Mouse (Mus musculus): Measurements from ENCODE around the gene Dlgap1.

Dlgap1 gene

DNA sequence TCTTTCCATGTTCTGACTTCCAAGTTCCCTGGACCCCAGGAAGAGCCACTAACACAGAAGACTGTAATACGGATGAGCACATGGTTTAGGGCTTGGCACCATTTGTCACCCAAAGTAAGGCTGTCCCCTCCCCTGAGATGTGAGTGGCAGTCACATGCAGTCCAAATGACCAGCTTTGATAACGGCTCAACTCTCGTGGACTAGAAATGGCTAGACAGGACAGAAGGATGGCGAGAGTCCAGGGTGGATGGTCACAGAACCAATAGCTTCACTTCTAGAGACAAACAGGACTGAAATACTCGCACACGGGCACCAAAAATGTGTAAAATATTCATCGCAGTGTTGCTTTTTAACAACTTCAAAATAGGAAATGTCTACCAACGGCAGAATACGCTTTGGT is 657.5 kb downstream of the Dlgap1 start:
- DNase-seq (ENCODE audit: low spot score): no peak

GRCm38 (mm10) chr17:70626925-70627324 is 658.1 kb downstream of the Dlgap1 start:
- no peak for DNase-seq (ENCODE audit: low spot score)

DNA sequence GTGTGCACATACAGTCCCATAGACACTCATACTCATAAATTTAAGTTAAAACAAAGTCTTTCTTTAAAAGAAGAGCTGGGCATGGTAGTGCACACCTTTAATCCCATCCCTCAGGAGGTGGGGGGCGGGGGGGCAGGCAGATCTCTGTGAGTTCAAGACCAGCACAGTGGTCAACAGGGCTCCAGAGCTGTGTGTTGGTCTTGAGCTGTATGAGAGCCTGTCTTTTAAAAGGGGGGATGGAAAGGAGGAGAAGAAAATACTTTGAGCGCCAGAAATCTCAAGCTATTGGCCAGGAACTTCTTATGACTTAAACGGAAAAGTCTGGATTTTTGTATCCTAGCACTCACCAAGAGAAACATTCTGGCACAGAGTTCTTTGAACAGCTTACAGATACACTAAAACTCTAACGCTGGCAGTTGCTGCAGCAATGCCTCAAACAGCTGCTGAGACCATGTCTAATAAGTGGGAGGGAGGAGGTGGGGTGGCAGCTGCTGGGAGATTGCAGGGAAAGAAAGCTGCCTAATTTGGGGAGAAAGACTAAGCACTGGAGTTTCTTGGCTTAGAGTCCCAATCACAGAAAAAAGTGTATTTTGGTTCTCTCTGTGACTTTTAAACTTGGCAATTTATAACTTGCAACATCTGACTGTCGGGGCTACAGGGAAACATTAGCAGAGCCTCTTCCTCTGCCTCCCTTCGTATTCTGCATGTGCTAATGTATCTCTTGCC is 660.9 kb downstream of the Dlgap1 start:
- peak; percentile 8 for DNase-seq (ENCODE audit: low spot score)

- peak; percentile 75 for DNase-seq (ENCODE audit: low spot score)
These were observed 664.5 kb downstream of the Dlgap1 start for GRCm38 (mm10) chr17:70633181-70633944.

- DNase-seq (ENCODE audit: low spot score): no peak
These were observed 674.3 kb downstream of the Dlgap1 start for GRCm38 (mm10) chr17:70643211-70643610.

DNA sequence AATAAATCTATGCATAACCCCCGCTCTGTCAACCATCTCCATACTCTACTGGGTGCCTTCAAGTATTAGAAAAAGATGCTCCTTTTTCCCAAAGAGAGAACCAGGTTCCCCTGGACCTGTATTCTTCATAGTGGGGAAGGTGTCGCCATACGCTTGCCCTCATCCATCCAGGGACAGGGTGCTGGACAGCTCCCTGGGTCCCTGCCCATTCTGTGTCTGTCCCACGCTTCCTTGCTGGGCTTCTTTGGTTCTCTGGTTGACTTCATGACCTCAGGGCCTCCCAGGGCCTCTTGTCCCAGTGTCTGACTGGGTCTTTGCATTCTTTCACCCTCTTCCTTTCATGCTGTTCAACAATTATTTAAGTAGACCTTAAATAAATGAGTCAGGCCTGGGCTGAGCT is 677.8 kb downstream of the Dlgap1 start:
- no peak for DNase-seq (ENCODE audit: low spot score)

GRCm38 (mm10) chr17:70661382-70661781 is 692.5 kb downstream of the Dlgap1 start:
- DNase-seq (ENCODE audit: low spot score): no peak

- DNase-seq (ENCODE audit: low spot score): no peak
These were observed 695.1 kb downstream of the Dlgap1 start for GRCm38 (mm10) chr17:70663992-70664391.

GRCm38 (mm10) chr17:70664484-70665040 is 695.7 kb downstream of the Dlgap1 start:
- DNase-seq (ENCODE audit: low spot score): no peak

DNA sequence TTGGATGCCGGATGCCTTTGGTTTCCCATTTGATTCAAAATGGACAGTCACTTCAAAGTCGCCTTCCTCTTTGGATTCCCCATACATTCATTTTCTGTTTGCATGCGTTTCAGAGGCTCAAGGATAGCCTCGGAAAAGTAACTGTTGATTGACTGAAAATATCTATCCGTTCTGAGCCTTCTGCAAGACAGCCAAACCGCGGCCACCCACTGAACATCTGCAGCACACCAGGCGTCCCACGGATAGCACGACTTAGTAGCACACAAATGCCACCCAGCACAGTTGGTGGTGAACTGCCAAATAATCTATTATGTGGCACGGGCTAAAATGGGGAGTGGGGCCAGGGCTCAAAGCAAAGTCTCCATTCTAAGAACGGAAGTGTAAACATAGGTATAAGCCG is 705.1 kb downstream of the Dlgap1 start:
- no peak for DNase-seq (ENCODE audit: low spot score)

DNA sequence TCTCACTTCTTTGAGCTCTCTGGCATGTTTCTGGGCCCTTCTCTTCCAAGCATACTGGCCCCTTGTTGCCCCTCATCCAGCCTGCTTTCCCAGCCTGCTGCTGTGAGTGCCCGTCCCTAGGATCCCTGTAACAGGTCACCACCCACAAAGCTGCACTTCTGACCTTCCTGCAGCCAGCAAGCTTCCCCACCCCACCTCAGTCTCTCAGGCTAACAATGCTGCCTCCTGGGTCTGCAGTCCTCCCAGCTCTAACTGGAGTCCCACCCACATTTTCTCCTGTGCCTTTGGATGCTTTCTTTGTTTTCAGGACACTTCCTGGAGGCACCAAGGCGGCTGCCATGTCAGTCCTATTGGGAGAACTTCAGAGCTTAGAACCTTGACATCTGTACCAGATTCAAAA is 707.6 kb downstream of the Dlgap1 start:
- DNase-seq (ENCODE audit: low spot score): no peak

DNA sequence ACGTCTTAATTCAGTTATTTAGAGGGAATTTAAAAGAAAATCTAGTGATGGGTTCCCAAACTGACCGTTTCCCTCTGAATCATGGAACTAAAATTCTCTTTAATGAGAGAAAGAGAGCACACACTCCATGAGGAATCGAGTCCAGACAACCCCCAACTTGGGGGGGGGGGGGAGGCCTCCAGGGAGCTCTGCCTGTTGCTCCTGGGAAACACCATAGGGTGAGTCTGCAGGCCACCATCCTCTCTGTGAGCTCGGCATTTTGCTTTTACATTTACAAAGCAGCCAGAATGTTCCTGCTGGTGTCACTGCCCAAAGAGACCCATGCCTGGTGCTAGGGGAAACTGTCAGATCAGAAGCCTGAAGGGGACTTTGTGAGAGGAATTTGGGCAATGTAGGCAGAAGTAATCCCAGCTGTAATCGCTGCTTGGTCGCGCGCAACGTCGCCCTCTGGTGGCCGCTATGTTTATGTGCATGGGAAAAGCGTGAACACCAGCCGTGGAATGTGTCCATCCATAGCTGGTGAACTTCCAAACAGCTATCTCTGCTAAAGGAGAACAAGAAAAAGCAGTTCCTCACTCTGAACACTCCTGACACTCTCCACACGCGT is 714.8 kb downstream of the Dlgap1 start:
- peak; percentile 81 for DNase-seq (ENCODE audit: low spot score)

GRCm38 (mm10) chr17:70690174-70690573 is 721.3 kb downstream of the Dlgap1 start:
- no peak for DNase-seq (ENCODE audit: low spot score)

GRCm38 (mm10) chr17:70690598-70690997 is 721.7 kb downstream of the Dlgap1 start:
- DNase-seq (ENCODE audit: low spot score): no peak

DNA sequence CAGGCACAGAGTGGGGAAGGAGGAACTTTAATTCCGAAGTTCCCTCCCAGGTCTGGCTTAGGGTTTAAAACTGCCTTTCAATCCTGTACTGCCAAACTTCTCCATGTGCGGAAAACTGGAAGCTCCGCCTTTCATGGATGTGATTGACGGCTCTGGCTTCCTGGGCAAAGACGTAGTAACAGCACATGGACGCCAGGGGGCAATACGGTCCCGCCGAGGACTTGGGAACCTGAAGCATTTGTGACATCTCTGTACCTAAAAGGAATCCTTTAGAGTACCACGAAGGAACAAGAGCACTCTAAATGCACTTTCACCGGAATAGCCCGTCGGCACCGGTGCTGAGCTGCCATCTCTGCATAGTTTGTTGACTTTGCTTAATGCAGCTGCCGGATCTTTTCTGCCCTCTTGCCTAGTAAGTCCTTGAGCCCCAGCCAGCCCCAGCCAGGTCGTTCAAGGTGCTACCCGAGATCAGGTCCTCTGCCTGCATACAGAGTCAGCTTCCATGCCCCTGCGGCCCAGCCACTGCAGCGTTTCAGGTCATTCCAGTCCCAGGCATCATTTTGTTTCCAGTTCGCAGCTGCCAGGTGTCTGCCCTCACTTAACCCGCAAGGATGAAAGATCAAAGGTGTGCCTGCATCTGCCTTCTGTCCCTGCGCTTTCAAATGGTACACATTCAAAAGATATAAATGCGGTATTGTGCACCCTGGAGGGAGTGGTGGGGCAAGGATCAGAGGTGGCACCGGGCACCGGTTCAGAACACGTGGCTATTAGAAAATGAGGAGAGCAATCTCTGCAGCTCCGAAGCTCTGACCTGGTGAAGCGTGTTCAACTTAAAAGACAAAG is 738.3 kb downstream of the Dlgap1 start:
- peak; percentile 87 for DNase-seq (ENCODE audit: low spot score)

- DNase-seq (ENCODE audit: low spot score): no peak
These were observed 738.9 kb downstream of the Dlgap1 start for GRCm38 (mm10) chr17:70707819-70708140.

DNA sequence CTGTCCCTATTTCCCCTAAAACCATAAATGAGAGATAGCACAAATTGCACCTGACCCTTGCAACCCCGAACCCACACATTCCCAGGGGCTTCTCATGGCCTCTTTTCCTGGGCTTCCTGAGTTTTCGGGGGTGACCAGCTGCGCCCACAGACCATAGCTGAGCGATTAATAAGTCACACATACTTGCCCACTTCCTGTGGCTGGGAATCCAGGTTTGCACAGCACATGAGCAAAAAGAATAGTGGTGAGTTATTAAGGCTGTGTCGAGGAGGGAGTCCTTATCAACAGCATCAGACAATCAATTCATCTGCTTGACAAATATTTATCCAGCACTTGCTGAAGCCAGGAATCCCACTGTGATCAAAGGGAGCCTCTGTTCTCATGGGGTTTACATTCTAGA is 740.7 kb downstream of the Dlgap1 start:
- no peak for DNase-seq (ENCODE audit: low spot score)

- DNase-seq (ENCODE audit: low spot score): no peak
These were observed 744.6 kb downstream of the Dlgap1 start for GRCm38 (mm10) chr17:70713470-70713869.

DNA sequence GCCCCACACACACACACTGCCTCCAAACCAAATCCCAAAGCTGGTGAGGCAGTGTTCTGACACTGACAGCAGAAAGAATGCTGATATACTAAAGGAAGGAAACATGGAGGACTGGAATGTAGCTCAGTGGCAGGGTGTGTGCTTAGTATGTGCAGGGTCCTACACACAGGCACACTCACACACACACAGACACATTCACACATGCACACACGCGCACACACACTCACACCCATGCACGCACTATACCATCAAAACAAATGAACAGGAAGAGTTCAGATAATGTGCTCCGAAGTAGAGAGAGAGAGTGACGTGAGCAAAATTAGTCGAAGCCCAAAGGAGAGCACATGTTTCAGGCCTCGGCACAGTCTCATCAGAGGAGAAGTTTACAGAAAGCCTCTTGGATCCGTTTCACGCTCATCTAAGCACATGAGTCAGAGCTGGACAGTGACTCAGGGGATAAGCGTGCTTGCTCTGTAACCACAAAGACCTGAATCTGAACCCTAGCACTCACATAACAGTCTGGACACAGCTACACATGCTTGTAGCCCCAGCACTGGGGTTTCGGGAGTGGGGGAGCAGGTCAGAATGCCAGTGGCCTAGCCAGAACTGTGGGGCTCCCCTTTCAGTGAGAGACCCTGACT is 750.9 kb downstream of the Dlgap1 start:
- DNase-seq (ENCODE audit: low spot score): peak; percentile 72

DNA sequence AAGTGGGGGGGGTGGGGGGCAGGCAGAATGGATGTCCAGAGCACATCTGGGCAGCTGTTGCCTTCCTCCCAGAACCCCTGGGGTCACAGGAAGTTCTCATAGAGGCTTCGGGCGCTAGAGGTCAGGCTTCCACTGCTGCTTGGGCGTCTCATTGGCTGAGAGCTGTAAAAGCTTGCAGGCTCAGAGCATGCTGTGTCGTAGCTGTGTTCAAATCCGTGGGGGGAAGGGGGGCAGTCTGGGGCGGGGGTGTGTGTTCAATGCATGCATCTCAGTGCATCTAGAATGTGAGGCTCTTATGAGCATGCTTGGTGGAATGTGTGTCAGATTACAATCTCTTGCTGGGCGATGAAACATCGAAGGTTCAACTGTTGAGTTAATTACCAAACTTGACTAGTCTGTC is 751.9 kb downstream of the Dlgap1 start:
- no peak for DNase-seq (ENCODE audit: low spot score)

DNA sequence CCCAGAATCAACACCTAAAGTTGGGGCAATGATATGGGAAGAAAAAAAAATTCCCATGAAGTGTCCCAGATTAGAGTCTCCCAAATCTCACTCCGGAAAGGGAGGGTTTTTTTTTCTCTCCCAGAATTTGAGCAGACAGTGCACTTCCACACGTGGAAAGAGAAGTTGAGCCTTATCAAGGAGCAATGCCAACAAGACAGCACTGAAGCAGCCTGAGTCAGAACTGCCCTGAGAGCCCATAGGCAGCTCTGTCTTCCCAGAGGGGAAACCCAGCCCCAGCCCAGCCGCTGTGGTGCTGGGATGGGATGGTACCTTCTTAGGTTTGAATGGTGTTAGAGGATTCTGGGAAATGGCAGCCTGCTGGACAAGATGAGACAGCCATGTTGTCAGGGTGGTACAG is 753.3 kb downstream of the Dlgap1 start:
- DNase-seq (ENCODE audit: low spot score): no peak

Measured in urinary bladder, postnatal 14 days (tissue).